Mouse (Mus musculus): ENCODE data around the gene Slc25a17. TPM values are rescaled to one million over a fixed set of nuclear protein-coding genes. Genes with fewer than 3 reads are reported as not detected.

Slc25a17 gene
- polyA plus RNA-seq, 1 experiment from 2014 or later: 104 TPM

- Histone ChIP-seq H3K4me2 (ENCODE audit: low read depth, severe bottlenecking) (no peak overlapping the region), H3K4me1 (ENCODE audit: control insufficient read depth, insufficient read depth, low read length) (peaks cover 4% of the 10 kb centered on the region; the same call in 1 of the 2 replicates), H3K9me3 (ENCODE audit: control insufficient read depth, low read length) (no peaks in the 10 kb centered on the region), H3K36me3 (ENCODE audit: control insufficient read depth, insufficient read depth, low read length) (peaks cover 7% of the 10 kb centered on the region; the same call in 1 of the 2 replicates), H3K4me3 (ENCODE audit: low read depth, low read length) (no peak overlapping the region), H3K27ac (replicated peaks; ENCODE audit: low read depth, low read length) (no peak overlapping the region), H3K27me3 (ENCODE audit: control insufficient read depth, insufficient read depth, low read length) (no peaks in the 10 kb centered on the region), H3K9ac (ENCODE audit: low read length) (no peak overlapping the region)
- ATAC-seq (ENCODE audit: insufficient number of reproducible peaks, low FRiP score, low TSS enrichment, low read depth): no peak
- 94% methylated on average over 7 of the region's 7 CpGs for WGBS
- no peak for DNase-seq (ENCODE audit: low spot score)
Measured at GRCm38 (mm10) chr15:81327501-81327900, 33.1 kb downstream of the Slc25a17 start.

GRCm38 (mm10) chr15:81324979-81325378, 35.6 kb downstream of the Slc25a17 start:
- Histone ChIP-seq H3K4me1 (ENCODE audit: control insufficient read depth, insufficient read depth, low read length) (0 out of 2 replicates have a peak, but pooled peaks cover 4% of the 10 kb centered on the region), H3K36me3 (ENCODE audit: control insufficient read depth, insufficient read depth, low read length) (peaks cover 10% of the 10 kb centered on the region), H3K4me3 (ENCODE audit: low read depth, low read length) (no peak overlapping the region), H3K27me3 (ENCODE audit: control insufficient read depth, insufficient read depth, low read length) (no peaks in the 10 kb centered on the region), H3K4me2 (ENCODE audit: low read depth, severe bottlenecking) (no peak overlapping the region), H3K9ac (ENCODE audit: low read length) (no peak overlapping the region), H3K27ac (replicated peaks; ENCODE audit: low read depth, low read length) (no peak overlapping the region), H3K9me3 (ENCODE audit: control insufficient read depth, low read length) (no peaks in the 10 kb centered on the region)
- WGBS: 65% methylated on average over 4 of the region's 4 CpGs
- DNase-seq (ENCODE audit: low spot score) (no peak), ATAC-seq (ENCODE audit: insufficient number of reproducible peaks, low FRiP score, low TSS enrichment, low read depth) (no peak)

- H3K4me3 ChIP-seq (ENCODE audit: low read depth, low read length): no peak overlapping the region
- DNase-seq (ENCODE audit: low spot score) (no peak), ATAC-seq (ENCODE audit: insufficient number of reproducible peaks, low FRiP score, low TSS enrichment, low read depth) (no peak)
- H3K4me2 ChIP-seq (ENCODE audit: low read depth, severe bottlenecking): no peak overlapping the region
- 90% methylated on average over 3 of the region's 3 CpGs for WGBS
- no peaks in the 10 kb centered on the region for H3K4me1 ChIP-seq (ENCODE audit: control insufficient read depth, insufficient read depth, low read length)
- H3K27me3 ChIP-seq (ENCODE audit: control insufficient read depth, insufficient read depth, low read length): no peaks in the 10 kb centered on the region
- H3K27ac ChIP-seq (replicated peaks; ENCODE audit: low read depth, low read length): no peak overlapping the region
- H3K9me3 ChIP-seq (ENCODE audit: control insufficient read depth, low read length): no peaks in the 10 kb centered on the region; the same call in 1 of the 2 replicates
- H3K36me3 ChIP-seq (ENCODE audit: control insufficient read depth, insufficient read depth, low read length): peaks cover 18% of the 10 kb centered on the region
- no peak overlapping the region for H3K9ac ChIP-seq (ENCODE audit: low read length)
Measured at GRCm38 (mm10) chr15:81320137-81320536, 40.5 kb downstream of the Slc25a17 start.

- Histone ChIP-seq H3K27ac (replicated peaks; ENCODE audit: low read depth, low read length) (no peak overlapping the region), H3K4me2 (ENCODE audit: low read depth, severe bottlenecking) (no peak overlapping the region), H3K36me3 (ENCODE audit: control insufficient read depth, insufficient read depth, low read length) (peaks cover 18% of the 10 kb centered on the region), H3K27me3 (ENCODE audit: control insufficient read depth, insufficient read depth, low read length) (no peaks in the 10 kb centered on the region), H3K4me3 (ENCODE audit: low read depth, low read length) (no peak overlapping the region), H3K4me1 (ENCODE audit: control insufficient read depth, insufficient read depth, low read length) (no peaks in the 10 kb centered on the region), H3K9me3 (ENCODE audit: control insufficient read depth, low read length) (no peaks in the 10 kb centered on the region; the same call in 1 of the 2 replicates), H3K9ac (ENCODE audit: low read length) (no peak overlapping the region)
- no peak for DNase-seq (ENCODE audit: low spot score)
- ATAC-seq (ENCODE audit: insufficient number of reproducible peaks, low FRiP score, low TSS enrichment, low read depth): no peak
- WGBS: 91% methylated on average over 9 of the region's 9 CpGs
Measured at GRCm38 (mm10) chr15:81319462-81319861, 41.1 kb downstream of the Slc25a17 start.

GRCm38 (mm10) chr15:81313928-81314327, 46.7 kb downstream of the Slc25a17 start:
- WGBS: 96% methylated on average over 3 of the region's 3 CpGs
- no peak for ATAC-seq (ENCODE audit: insufficient number of reproducible peaks, low FRiP score, low TSS enrichment, low read depth)

GRCm38 (mm10) chr15:81311026-81311425, 49.6 kb downstream of the Slc25a17 start:
- no peak for DNase-seq (ENCODE audit: low spot score)
- no peak overlapping the region for H3K4me2 ChIP-seq (ENCODE audit: low read depth, severe bottlenecking)

More at GRCm38 (mm10) chr15:81313928-81314327, 46.7 kb downstream of the Slc25a17 start:
- Histone ChIP-seq H3K36me3 (ENCODE audit: control insufficient read depth, insufficient read depth, low read length) (peaks cover 8% of the 10 kb centered on the region), H3K4me3 (ENCODE audit: low read depth, low read length) (no peak overlapping the region), H3K27ac (replicated peaks; ENCODE audit: low read depth, low read length) (no peak overlapping the region), H3K4me2 (ENCODE audit: low read depth, severe bottlenecking) (no peak overlapping the region), H3K9ac (ENCODE audit: low read length) (no peak overlapping the region), H3K27me3 (ENCODE audit: control insufficient read depth, insufficient read depth, low read length) (no peaks in the 10 kb centered on the region), H3K9me3 (ENCODE audit: control insufficient read depth, low read length) (no peaks in the 10 kb centered on the region; the same call in 1 of the 2 replicates), H3K4me1 (ENCODE audit: control insufficient read depth, insufficient read depth, low read length) (no peaks in the 10 kb centered on the region)
- no peak for DNase-seq (ENCODE audit: low spot score)

GRCm38 (mm10) chr15:81310353-81310752, 50.3 kb downstream of the Slc25a17 start:
- Histone ChIP-seq H3K27ac (replicated peaks; ENCODE audit: low read depth, low read length) (no peak overlapping the region), H3K4me1 (ENCODE audit: control insufficient read depth, insufficient read depth, low read length) (no peaks in the 10 kb centered on the region), H3K4me2 (ENCODE audit: low read depth, severe bottlenecking) (no peak overlapping the region), H3K4me3 (ENCODE audit: low read depth, low read length) (no peak overlapping the region), H3K36me3 (ENCODE audit: control insufficient read depth, insufficient read depth, low read length) (no peaks in the 10 kb centered on the region), H3K9ac (ENCODE audit: low read length) (no peak overlapping the region), H3K9me3 (ENCODE audit: control insufficient read depth, low read length) (no peaks in the 10 kb centered on the region), H3K27me3 (ENCODE audit: control insufficient read depth, insufficient read depth, low read length) (no peaks in the 10 kb centered on the region)
- ATAC-seq (ENCODE audit: insufficient number of reproducible peaks, low FRiP score, low TSS enrichment, low read depth) (no peak), DNase-seq (ENCODE audit: low spot score) (no peak)
- 93% methylated on average over 9 of the region's 9 CpGs for WGBS

More at GRCm38 (mm10) chr15:81311026-81311425, 49.6 kb downstream of the Slc25a17 start:
- Histone ChIP-seq H3K9me3 (ENCODE audit: control insufficient read depth, low read length) (no peaks in the 10 kb centered on the region), H3K36me3 (ENCODE audit: control insufficient read depth, insufficient read depth, low read length) (no peaks in the 10 kb centered on the region), H3K4me3 (ENCODE audit: low read depth, low read length) (no peak overlapping the region), H3K27ac (replicated peaks; ENCODE audit: low read depth, low read length) (no peak overlapping the region), H3K4me1 (ENCODE audit: control insufficient read depth, insufficient read depth, low read length) (no peaks in the 10 kb centered on the region), H3K9ac (ENCODE audit: low read length) (no peak overlapping the region), H3K27me3 (ENCODE audit: control insufficient read depth, insufficient read depth, low read length) (no peaks in the 10 kb centered on the region)
- ATAC-seq (ENCODE audit: insufficient number of reproducible peaks, low FRiP score, low TSS enrichment, low read depth): no peak
- WGBS: 59% methylated on average over 6 of the region's 6 CpGs

- no peak overlapping the region for H3K4me3 ChIP-seq (ENCODE audit: low read depth, low read length)
- H3K4me1 ChIP-seq (ENCODE audit: control insufficient read depth, insufficient read depth, low read length): no peaks in the 10 kb centered on the region
- DNase-seq (ENCODE audit: low spot score): no peak
- no peak overlapping the region for H3K9ac ChIP-seq (ENCODE audit: low read length)
- no peak for ATAC-seq (ENCODE audit: insufficient number of reproducible peaks, low FRiP score, low TSS enrichment, low read depth)
- no peaks in the 10 kb centered on the region for H3K36me3 ChIP-seq (ENCODE audit: control insufficient read depth, insufficient read depth, low read length)
- no peak overlapping the region for H3K4me2 ChIP-seq (ENCODE audit: low read depth, severe bottlenecking)
- H3K9me3 ChIP-seq (ENCODE audit: control insufficient read depth, low read length): no peaks in the 10 kb centered on the region
- H3K27me3 ChIP-seq (ENCODE audit: control insufficient read depth, insufficient read depth, low read length): no peaks in the 10 kb centered on the region
- no peak overlapping the region for H3K27ac ChIP-seq (replicated peaks; ENCODE audit: low read depth, low read length)
- 93% methylated on average over 7 of the region's 7 CpGs for WGBS
Measured at GRCm38 (mm10) chr15:81308038-81308437, 52.6 kb downstream of the Slc25a17 start.

- DNase-seq (ENCODE audit: low spot score) (no peak), ATAC-seq (ENCODE audit: insufficient number of reproducible peaks, low FRiP score, low TSS enrichment, low read depth) (no peak)
- H3K27ac ChIP-seq (replicated peaks; ENCODE audit: low read depth, low read length): no peak overlapping the region
- no peaks in the 10 kb centered on the region for H3K9me3 ChIP-seq (ENCODE audit: control insufficient read depth, low read length)
- no peak overlapping the region for H3K4me3 ChIP-seq (ENCODE audit: low read depth, low read length)
- no peaks in the 10 kb centered on the region for H3K4me1 ChIP-seq (ENCODE audit: control insufficient read depth, insufficient read depth, low read length)
- WGBS: 92% methylated on average over 6 of the region's 6 CpGs
- H3K4me2 ChIP-seq (ENCODE audit: low read depth, severe bottlenecking): no peak overlapping the region
- no peaks in the 10 kb centered on the region for H3K36me3 ChIP-seq (ENCODE audit: control insufficient read depth, insufficient read depth, low read length)
- H3K9ac ChIP-seq (ENCODE audit: low read length): no peak overlapping the region
- H3K27me3 ChIP-seq (ENCODE audit: control insufficient read depth, insufficient read depth, low read length): no peaks in the 10 kb centered on the region
Measured at GRCm38 (mm10) chr15:81306501-81306900, 54.1 kb downstream of the Slc25a17 start.
